Mouse (Mus musculus) C2C12 (cell line): ENCODE data around the gene Tvp23a.

ENCODE experiments used
- CTCF ChIP-seq: IDR thresholded peaks from one replicate; pipeline ENCODE4 v1.5.1; 2011; ENCODE audit not compliant: control insufficient read depth, insufficient read depth, insufficient read length
- MAX ChIP-seq: IDR thresholded peaks from one replicate; pipeline ENCODE4 v1.6.1; 2011; ENCODE audit warnings: mild to moderate bottlenecking, control low read depth
- MYOD1 ChIP-seq: IDR thresholded peaks from one replicate; pipeline ENCODE4 v1.6.1; 2011; ENCODE audit warnings: low read depth; ENCODE audit not compliant: control insufficient read depth, insufficient read length
- MYOG ChIP-seq: IDR thresholded peaks from one replicate; pipeline ENCODE4 v1.6.1; 2011; ENCODE audit not compliant: control insufficient read depth, insufficient read length; ENCODE audit errors: extremely low read depth
- USF1 ChIP-seq: IDR thresholded peaks from one replicate; pipeline ENCODE4 v1.6.1; 2011; ENCODE audit warnings: low read depth, mild to moderate bottlenecking, control low read depth, moderate library complexity

DNA sequence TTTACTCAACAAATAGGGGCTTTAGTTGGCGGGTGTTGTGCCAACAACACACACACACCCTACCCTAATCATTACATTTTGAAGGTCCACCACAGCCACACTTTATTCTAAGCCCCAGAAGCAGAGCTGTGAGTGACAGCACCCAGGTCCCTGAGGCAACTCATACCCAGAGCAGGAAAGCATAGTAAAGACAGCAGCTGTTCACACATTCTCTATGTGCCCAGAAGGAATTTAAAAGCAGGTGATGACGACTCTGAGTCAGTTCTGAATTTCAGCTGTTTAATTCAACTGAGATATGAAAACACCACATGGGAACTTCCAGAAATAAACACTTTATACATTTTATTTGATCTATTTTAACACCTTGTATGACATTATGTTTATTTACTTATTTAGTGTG is 67.6 kb downstream of the Tvp23a start:
- TF ChIP-seq CTCF (no peak), MYOG (no peak), USF1 (no peak), MAX (no peak), MYOD1 (no peak)
